Mouse (Mus musculus) cerebellum, postnatal 10 days (tissue): ENCODE results near the gene Rai1.

Experiments
- DNase-seq, 2 experiments: peaks; one replicate each; pipeline ENCODE4 v3.0.0; 2021; ENCODE audit warnings: mixed read lengths in 2 of 2

Rai1 gene

GRCm38 (mm10) chr11:60192534-60192933, 87.7 kb downstream of the Rai1 start:
- DNase-seq, result no peak

GRCm38 (mm10) chr11:60193556-60193955, 88.7 kb downstream of the Rai1 start:
- peak; percentile 82 to 92 for DNase-seq

GRCm38 (mm10) chr11:60195108-60195507, 90.3 kb downstream of the Rai1 start:
- peak; percentile 52 to 69 for DNase-seq

GRCm38 (mm10) chr11:60196344-60196743, 91.5 kb downstream of the Rai1 start:
- no peak for DNase-seq

GRCm38 (mm10) chr11:60197998-60198619, 93.3 kb downstream of the Rai1 start:
- DNase-seq, result peak; percentile 62 to 75

- no peak for DNase-seq
These were observed 93.8 kb downstream of the Rai1 start for GRCm38 (mm10) chr11:60198651-60199050.

- peak; percentile 98 to 99 for DNase-seq
These were observed 94.9 kb downstream of the Rai1 start for GRCm38 (mm10) chr11:60199702-60200184.

GRCm38 (mm10) chr11:60200384-60200783, 95.6 kb downstream of the Rai1 start:
- DNase-seq, result peak in 1 of 2 experiments; percentile 45

GRCm38 (mm10) chr11:60202710-60203638, 98.2 kb downstream of the Rai1 start:
- DNase-seq, result peak; percentile 83 to 84

GRCm38 (mm10) chr11:60205026-60205425, 100.2 kb downstream of the Rai1 start:
- DNase-seq, result no peak

GRCm38 (mm10) chr11:60206207-60206606, 101.4 kb downstream of the Rai1 start:
- peak; percentile 53 to 56 for DNase-seq

GRCm38 (mm10) chr11:60208201-60208600, 103.4 kb downstream of the Rai1 start:
- no peak for DNase-seq

GRCm38 (mm10) chr11:60208712-60209111, 103.9 kb downstream of the Rai1 start:
- peak; percentile 58 to 59 for DNase-seq

- peak; percentile 99 for DNase-seq
These were observed 104.6 kb downstream of the Rai1 start for GRCm38 (mm10) chr11:60209217-60209932.

- no peak for DNase-seq
These were observed 105.1 kb downstream of the Rai1 start for GRCm38 (mm10) chr11:60209933-60210249.

GRCm38 (mm10) chr11:60210305-60210724, 105.5 kb downstream of the Rai1 start:
- peak; percentile 91 to 94 for DNase-seq

- DNase-seq, result peak; percentile 62 to 63
These were observed 106.3 kb downstream of the Rai1 start for GRCm38 (mm10) chr11:60211152-60211551.

GRCm38 (mm10) chr11:60211761-60212160, 106.9 kb downstream of the Rai1 start:
- no peak for DNase-seq

GRCm38 (mm10) chr11:60213266-60213665, 108.5 kb downstream of the Rai1 start:
- no peak for DNase-seq

- no peak for DNase-seq
These were observed 111.9 kb downstream of the Rai1 start for GRCm38 (mm10) chr11:60216671-60217070.

- DNase-seq, result no peak
These were observed 112.7 kb downstream of the Rai1 start for GRCm38 (mm10) chr11:60217467-60217866.

GRCm38 (mm10) chr11:60219609-60220008, 114.8 kb downstream of the Rai1 start:
- no peak for DNase-seq

GRCm38 (mm10) chr11:60220291-60220804, 115.5 kb downstream of the Rai1 start:
- DNase-seq, result peak; percentile 90 to 91
